Mouse (Mus musculus): Measurements from ENCODE around the gene Dnajb11.

The Dnajb11 gene

DNA sequence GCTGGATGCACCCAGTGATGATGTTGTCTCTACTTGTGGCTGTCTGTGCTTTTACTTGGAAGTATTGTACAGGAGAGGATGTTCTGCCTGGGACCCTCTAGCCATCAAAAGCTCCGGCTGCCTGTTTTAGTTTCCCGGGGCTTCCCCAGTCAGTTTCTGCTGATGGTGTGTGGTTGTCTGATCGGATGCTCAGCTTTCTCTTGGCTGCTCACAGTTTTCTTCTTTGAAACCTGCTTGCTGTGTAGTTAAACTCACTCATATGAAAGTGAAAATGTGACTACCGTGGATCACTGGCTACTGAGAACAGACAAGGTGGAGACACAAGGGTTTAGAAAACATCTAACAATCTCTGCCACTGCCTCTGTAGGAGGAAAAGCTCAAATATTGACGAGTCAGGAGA lies 25.8 kb downstream of the Dnajb11 start:
- DNase-seq, result no peak

DNA sequence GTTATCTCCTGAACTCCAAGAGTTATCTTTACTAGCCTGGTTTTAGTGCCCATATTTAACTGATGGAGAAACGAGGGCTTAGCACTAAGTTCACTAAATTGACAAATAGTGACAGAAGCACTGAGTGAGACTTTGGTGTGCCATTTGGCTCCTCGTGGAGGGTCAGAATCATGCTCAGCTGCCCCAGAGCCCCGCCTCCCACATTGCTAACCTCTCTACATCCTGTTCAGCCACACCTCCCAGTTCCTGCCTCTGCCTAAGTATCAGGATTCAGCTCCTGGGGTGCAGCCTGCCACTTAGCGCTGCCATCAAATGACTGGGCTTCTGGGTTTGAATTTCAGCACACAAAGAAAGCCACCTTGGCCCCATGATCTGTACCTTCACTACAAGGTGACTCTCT lies 27.7 kb downstream of the Dnajb11 start:
- no peak for DNase-seq

DNA sequence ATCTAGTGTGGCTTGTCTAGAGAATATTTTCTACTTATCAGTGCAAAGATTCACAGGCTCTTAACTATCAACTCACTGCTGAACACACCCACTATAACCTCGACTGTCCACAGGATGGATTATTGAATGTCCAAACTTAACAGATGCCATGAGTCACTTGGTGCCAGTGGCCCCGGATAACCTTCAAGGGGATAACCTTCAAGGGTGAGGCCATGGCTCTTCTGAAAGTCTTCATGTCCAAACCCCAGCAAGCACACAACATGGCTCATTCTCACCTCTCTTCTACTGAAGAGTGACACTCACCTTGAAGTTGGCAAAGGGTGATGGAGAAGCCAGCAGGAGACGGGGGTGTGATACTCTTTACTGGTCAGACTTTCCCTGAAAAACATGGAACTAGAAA lies 29.1 kb downstream of the Dnajb11 start:
- no peak for DNase-seq

DNA sequence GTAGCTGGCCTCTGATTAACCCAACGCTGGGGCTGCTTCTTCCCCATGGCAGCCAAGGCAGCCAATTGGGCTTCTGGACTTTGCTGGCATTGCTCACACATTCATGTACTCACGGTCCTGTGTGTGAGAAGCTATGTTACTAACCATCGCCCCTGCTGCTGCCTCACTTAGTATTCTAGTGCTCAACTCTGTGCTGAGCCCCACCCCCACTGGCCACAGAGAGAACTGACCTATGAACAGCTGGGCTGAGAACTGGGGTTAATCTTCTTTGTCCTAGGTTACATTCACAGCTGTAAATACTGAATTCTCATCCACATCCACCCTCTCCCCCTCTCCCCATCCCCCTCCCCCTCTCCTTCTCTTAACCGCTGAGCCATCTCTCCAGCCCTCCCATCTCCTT lies 31.2 kb downstream of the Dnajb11 start:
- DNase-seq, result no peak

DNA sequence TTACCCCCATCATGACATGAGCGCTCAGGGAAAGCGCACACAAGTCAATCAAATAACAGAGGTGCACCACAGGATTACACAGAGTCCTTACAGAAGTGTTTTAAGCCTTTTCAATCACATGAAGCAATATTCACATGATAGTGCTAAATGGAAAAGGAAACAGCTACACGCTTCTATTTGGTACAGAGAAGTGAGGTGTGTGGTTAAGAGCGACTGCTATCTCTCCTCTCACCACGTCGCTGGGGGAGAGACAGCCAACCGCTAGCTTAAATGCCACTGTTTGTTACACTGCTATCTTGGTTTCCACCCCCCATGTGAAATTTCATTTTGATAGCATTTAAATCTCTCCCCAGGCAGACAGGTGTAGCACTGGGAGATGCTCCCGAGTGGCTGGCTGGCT lies 32.1 kb downstream of the Dnajb11 start:
- DNase-seq, result no peak

DNA sequence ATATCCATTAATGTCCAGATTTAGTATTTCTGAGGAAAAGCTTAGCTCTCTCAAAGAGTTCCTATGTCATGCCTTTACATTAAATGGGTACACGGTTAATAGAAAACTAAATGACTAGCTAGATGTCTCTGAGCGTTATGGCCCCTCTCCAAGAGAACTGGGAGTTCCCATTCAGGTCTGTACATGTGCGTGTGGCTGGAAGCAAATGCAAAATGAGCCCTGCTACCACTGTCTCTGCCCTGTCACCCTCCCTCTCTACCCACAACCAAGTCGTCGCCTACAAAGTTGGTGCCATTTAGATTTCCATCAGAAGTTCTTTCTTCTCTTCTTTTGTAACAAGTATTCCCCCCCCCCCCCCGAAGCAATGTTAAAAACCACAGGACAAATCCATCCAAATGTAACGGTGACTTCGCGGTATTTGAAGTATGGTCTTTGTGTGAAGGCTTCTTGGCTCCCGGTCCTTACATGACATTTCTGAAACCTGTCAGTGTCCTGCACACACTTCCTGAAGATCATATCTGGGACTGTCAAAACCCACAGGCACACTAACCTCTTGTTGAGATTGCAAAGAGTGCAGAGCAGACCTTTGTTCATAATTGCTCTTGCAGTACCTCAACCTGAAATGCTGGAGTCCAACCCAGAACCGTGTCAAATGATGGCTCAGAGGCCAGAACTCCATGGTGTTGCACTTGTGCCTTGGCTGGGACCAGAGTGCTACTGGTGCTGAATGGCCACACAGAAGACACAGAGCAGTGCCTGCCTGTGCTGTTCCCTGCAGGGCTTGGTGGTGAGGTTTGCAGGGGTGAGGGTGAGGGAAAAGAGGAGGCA lies 33.3 kb downstream of the Dnajb11 start, which contains the start of gene Ahsg:
TSS of gene Ahsg (plus strand) at position 595 of the 828 bp plus-strand sequence.
- no peak for DNase-seq

DNA sequence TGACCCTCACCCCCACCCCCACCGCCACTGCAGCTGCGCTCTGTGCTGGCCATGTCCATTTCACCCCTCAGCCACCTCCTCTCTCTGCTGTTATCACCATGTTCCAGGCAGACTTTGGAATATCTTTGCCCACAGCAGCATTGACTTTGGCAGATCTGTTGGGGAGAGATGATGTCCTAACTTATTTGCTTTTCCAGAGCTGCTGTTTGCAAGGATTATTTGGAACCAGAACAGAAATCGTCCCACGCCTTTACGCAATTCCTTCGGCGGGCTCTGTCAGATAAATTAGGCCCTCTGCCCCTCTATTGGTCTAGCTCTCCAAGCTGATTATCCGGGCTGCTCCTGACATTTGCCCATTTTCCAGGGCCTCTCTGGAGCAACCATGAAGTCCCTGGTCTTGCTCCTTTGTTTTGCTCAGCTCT lies 34.1 kb downstream of the Dnajb11 start:
- no peak for DNase-seq

DNA sequence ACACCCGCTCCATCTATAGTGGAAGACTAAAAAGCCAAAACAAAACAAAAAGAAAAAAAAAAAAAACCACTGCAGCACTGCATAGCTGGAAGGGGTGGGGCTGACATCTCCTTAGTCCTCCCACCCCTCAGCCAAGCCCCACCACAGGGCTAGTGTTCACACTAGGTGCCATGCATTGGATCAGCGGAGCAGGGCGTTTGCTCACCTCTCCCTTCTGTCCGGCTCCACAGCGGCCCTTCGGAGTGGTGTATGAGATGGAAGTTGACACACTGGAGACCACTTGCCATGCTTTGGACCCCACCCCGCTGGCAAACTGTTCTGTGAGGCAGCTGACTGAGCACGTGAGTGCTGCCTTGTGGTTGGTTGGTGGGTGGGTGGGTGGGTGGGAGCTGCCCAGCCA lies 36.5 kb downstream of the Dnajb11 start:
- no peak for DNase-seq

DNA sequence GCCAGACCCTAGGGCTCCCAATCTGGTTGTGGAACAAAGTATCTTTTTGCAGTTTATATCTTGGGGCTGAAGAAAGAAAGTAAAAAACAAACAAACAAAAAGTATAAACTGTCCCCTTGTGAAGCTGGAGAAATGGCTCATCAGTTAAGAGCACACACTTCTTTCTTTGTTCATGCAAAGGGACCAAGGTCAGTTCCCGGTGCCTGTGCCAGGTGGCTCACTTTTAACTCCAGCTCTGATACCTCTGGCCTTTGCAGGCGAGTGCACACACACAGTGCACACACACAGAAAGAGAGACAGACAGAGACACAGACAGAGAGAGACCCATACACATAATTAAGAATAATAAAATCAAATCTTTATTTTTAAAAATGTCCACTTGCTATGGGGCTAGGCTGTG lies 39.0 kb downstream of the Dnajb11 start:
- no peak for DNase-seq

DNA sequence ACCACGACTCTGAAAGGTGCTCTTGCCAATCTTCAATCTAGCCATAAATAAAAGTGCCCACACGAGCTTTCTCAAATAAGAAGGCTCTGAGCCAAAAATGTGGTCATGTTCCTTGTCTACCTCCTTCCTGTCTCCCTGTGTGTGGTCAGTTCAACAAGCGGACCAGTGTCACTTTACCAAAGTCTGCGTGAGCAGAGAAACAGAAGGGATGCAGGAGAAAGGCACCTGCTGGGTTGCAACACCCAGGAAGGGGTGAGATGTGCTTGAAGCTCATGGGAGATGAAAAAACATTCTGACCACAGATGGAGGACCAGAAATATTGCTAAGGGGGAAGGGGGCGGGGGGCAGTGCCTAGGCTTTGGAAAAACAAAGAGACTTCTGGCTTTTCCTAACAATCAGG lies 41.7 kb downstream of the Dnajb11 start:
- DNase-seq, result no peak

DNA sequence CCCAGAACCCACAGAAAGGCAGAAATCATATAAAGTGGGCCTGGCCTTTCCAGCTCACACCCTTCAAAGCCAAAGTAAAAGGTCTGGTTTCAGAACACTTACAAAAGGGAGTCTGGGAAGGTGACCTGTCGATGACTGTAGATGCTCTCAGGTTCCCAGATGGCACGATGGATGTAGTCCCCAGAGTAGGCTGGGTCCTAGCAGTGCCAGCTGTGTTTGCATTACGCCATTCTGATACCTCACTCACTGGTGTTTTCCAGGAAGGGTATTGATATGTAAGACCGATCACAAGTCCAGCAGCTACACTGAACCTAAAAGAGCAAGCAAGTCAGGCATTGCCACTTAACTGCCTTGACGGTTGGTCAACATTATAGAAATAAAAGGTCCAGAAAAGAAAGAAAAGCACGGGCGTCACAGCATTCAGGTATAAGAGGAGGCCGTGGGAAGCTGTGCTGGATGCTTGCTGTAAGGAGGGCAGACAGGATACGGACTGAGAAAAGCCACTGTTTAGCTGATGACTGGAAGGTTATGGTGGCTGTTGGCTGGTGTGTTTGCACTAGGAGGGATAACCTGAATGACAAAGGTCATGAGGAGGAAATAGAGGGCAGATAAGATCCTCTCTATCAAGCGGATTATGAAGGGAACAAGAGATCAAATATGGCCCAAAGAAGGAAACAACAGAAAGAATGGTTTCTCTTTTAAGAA lies 42.4 kb downstream of the Dnajb11 start:
- DNase-seq, result no peak

DNA sequence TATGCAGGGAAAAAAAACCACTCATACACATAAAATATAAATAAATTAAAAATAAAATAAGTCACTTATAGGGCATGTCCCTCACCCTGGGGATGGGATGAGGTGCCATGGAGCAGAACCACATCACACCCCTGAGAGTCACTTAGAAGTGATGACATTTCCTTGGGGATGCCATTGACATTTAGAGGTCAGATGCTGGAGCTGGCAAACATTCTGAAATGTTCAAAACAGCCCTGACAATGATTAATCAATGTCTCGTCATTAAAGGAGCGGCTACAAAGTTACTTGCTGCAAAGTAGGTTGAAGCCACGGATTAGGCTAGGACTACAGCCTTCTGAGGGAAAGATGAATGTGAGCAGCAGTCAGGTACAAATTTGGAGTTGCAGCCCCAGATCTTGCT lies 43.7 kb downstream of the Dnajb11 start:
- DNase-seq, result no peak

DNA sequence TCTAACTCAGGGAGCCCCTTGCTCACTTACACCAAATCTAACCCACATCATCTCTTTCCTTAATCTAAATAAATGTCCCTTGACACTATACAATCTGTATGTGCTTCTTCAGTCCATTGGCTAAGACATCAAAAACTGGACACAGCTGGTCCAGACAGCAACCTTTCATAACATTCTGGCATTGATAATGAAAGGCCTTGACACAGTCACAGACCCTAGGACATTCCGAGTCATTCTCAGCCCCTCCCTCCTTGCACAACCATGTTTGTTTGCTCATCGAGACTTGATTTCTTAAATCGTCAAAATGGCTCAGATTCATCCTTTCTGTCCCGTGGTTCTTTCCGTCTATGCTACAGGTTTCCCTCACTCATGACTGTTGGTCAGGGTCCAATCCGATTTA lies 51.6 kb downstream of the Dnajb11 start:
- DNase-seq, result no peak

DNA sequence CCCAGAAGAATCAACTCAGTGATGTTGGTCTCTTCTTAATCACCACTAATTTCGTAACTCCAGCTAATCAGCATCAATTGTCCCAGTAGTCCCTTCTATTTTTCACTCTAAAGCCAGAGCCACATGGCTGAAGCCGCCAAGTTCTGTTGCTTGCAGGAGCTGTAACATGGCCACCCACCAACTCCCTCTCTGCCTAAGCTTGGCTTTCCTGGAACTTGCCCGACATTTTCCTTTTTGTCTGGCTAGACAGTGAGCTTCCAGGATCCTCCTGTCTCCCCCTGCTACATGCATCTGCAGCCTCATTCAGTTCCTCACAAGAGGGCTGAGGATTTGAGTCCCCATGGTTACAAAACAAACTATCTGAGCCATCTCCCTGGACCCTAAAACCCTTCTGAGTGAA lies 54.3 kb downstream of the Dnajb11 start:
- DNase-seq, result no peak

DNA sequence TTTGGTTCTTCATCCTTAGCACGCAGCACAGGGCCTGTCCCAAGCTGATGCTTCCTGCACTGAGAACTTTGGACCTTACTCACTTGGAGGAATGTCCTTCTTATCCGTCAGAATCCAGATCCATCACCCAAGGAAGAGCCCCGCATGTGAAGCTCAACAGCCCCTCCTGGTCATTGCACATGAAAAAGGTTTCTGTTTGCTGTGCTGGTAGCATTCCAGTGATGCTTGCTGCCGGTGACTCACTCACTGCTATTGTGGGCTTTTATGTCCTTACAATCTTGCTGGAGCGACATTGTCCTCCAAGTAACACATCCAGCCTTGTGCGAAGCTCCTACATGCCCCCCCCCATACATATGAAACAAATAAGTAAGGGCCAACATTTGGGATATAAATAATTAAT lies 55.2 kb downstream of the Dnajb11 start:
- DNase-seq, result no peak

DNA sequence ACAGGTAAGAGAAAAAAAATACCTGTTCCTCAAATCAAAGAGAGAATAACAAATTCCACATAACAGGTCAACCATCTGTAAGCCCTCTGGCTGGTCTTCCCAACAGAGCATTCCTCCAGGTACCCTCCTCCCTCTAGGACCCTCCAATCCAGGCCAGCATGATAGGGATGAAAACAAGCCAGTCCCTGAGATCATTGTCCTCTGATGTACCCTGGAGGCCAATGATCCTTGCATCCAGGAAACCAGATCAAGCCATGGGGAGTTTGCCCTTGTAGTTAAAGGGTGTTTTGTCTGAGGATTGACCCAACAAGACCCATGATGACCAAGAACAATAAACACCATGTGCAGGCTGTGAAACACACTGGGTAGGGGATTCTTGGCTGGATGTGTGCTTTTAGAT lies 56.6 kb downstream of the Dnajb11 start:
- no peak for DNase-seq

DNA sequence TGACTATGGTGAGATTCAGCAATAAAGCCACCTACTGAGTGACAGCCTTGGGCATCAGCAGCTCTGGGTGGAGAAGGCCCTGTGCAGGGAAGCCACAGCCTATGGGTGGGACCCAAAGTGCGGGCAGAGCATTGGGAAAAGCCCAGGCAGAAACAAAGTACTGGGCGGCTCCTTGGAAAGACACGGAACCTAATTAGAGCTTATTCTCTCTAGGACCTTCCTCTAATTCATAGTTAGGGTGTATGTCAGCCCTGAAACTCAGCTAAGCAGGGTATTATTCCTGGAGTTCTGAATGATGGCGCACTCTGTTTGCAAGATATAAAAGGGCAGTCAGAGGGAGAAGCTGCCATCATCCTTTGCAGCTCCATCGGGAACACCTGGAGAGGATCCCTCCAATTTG lies 60.4 kb downstream of the Dnajb11 start, which contains the start of gene Fetub:
TSS of gene Fetub (plus strand) at position 301 of the 400 bp plus-strand sequence.
- DNase-seq, result no peak

DNA sequence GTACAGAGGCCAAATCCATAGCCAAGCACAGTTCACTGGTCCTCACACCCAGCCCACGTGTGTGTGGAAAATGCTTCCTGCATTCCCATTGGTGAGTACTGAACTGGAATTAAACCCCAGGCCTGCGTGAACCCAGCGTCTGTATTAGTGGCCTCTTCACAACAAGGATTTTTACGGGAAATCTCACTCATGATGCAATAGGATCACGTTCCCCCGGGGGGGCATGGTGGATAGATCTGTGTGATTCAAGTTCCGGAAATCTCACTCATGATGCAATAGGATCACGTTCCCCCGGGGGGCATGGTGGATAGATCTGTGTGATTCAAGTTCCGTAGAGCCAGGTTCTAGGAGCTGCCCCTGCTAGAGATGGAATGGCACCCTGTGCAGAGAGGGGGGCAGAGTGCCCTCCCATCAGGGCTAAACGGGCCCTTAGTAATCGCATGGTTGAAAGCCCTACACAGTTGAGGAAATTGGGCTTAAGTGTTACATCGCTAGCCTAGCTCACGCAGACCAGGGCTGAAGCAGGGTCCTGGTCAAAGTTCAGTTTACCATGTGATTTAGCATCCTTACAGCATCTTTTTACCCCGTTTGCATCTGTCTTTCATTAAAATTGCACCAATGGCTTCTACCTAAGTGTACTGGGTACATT lies 61.1 kb downstream of the Dnajb11 start:
- DNase-seq, result no peak

DNA sequence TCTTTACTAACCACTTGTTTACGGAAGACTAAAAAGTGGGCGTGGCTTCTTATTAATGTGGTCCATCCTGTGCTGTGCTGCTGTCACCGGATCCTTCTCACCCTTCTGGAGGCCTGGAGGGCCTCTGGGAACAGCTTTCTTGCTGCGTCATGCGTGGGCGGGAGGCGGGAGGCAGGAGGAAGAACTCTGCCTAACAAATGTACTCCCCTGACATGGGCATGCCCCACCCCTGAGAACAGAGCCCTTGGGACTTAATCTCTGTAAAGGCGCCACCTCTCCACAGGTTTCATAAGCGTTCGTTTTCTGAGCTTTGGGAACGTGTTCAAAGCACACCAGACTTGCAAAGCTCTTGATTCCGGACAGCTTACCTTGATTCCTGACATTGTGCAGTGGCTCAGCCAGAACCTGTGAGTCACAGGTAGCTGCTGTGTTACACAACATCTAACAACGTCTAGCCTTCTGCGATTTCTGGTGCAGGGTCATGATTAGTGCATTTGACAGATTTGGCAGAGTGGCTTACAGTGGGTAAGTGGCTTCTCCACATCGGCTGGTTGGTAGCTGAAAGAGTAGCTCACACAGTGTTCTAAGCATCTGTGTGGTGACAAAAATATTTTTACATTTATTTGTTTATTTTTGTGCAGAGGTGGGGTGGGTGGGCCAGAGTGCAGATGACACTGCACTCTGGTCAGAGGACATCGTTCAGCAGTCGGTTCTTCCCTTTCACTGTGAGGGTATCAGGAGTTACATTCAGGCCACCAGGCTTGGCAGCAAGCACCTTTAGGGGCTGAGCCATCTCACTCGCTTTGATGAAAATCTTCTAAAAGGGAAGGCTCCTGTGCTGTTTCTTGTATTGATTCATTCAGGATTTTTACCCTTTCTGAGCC lies 62.6 kb downstream of the Dnajb11 start:
- DNase-seq, result peak; percentile 14

DNA sequence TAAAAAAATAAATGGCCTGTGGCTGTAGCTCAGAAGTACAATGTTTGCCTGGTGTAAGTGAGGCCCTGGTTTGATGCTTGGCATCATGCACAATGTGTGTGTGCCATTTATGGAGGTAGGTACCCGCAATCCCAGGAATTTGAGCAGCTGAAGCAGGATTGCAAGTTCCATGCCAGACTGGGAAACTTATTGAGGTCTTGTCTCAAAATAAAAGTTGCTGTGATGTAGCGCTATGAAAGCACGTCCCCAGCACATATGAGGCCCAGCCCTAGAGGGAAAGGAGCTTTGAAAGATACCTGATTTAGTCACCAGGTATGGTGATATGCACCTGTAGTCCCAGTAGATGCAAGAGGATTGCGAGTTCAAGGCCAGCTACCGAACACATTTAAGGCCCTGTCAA lies 64.1 kb downstream of the Dnajb11 start:
- no peak for DNase-seq

DNA sequence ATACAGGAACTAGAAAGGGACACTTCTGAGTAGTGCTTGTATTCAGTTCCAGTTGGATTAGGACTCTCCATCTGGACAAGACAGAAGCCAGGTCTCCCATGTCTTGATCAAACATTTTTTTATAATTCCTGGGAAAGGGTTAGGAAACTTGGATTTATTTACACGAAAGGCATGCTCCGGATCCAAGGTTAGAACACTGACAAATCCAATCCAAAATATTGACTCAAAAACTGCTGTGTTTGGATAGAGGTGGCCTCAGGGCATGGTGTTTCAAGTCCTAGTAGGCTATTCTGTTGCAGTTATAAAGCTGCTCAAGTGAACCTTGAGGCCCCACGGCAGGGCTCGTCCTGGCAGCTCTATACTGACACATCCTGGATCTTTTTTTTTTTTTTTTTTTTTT lies 64.8 kb downstream of the Dnajb11 start:
- DNase-seq, result no peak
